Mouse (Mus musculus) hindbrain, embryonic 12.5 days (tissue): ENCODE measurements around the gene Stau1. TPM values are rescaled to one million over a fixed set of nuclear protein-coding genes. Genes with fewer than 3 reads are reported as not detected.

Source experiments
- ATAC-seq: fragments of 200-750 bp; cut with Nextera tagmentation; 2 replicates; pipeline ENCODE4 v1.8.0; 2017; ENCODE audit warnings: moderate TSS enrichment; ENCODE audit not compliant: low FRiP score
- H3K27ac ChIP-seq: fragments of 300-500 bp; sonication (generic); 2 replicates; pipeline ENCODE4 v1.5.1; 2016; ENCODE audit warnings: mild to moderate bottlenecking
- H3K27me3 ChIP-seq: fragments of 300-500 bp; sonication (generic); 2 replicates; pipeline ENCODE4 v1.6.1; 2016; ENCODE audit warnings: mild to moderate bottlenecking
- H3K36me3 ChIP-seq: fragments of 300-500 bp; sonication (generic); 2 replicates; pipeline ENCODE4 v1.6.1; 2016; ENCODE audit warnings: mild to moderate bottlenecking
- H3K4me1 ChIP-seq: fragments of 300-500 bp; sonication (generic); 2 replicates; pipeline ENCODE4 v1.6.1; 2016
- H3K4me2 ChIP-seq: fragments of 300-500 bp; sonication (generic); replicated peaks from 2 replicates; pipeline ENCODE4 v1.6.1; 2016; ENCODE audit warnings: mild to moderate bottlenecking
- H3K4me3 ChIP-seq: fragments of 300-500 bp; sonication (generic); 2 replicates; pipeline ENCODE4 v1.5.1; 2016; ENCODE audit warnings: mild to moderate bottlenecking
- H3K9ac ChIP-seq: fragments of 300-500 bp; sonication (generic); 2 replicates; pipeline ENCODE4 v1.6.1; 2016; ENCODE audit warnings: mild to moderate bottlenecking, moderate library complexity
- H3K9me3 ChIP-seq: fragments of 300-500 bp; sonication (generic); replicated peaks from 2 replicates; pipeline ENCODE4 v1.6.1; 2016; ENCODE audit warnings: mild to moderate bottlenecking
- WGBS: fragments of 180-500 bp; shearing (Covaris S2); methylation state at CpG from one replicate; pipeline ENCODE4 v1.1.7; 2016; 5-methylcytosine and 5-hydroxymethylcytosine counted together
- polyA plus RNA-seq: library from polyadenylated mRNA; unstranded; fragments of >200 nt; fragmentation: Nextera tagmentation; extraction: Ambion mirVana; gene quantifications from 2 replicates; pipeline ENCODE4 v1.2.1, GENCODE M21; 2016

Stau1 gene
- polyA plus RNA-seq, 1 experiment from 2014 or later: 115 TPM

DNA sequence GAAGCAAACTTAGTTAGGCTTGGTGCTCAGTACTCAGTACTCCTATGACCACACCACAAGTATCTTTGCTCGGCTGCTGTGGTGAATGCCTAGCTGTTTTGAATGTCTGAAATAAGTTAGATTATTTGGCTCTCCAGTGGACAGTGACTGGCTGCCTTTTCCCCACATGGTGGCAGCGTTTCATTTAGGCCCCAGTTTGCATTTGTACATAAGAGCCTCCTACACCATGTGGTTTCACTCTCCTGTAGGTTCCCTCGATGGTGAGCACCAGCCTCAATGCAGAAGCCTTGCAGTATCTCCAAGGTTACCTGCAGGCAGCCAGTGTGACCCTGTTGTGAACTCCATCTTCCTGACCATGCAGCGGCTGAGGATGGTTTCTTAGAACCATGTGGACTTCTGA is 50.6 kb downstream of the Stau1 start:
- no peak for ATAC-seq
- H3K27me3 ChIP-seq: no peaks in the 10 kb centered on the region
- no peak overlapping the region for H3K4me2 ChIP-seq
- H3K9ac ChIP-seq: no peak overlapping the region
- WGBS: 69% methylated on average over 4 of the region's 4 CpGs
- H3K27ac ChIP-seq: no peak overlapping the region
- H3K4me3 ChIP-seq: no peak overlapping the region
- peaks cover 92% of the 10 kb centered on the region for H3K36me3 ChIP-seq
- H3K9me3 ChIP-seq: no peaks in the 10 kb centered on the region
- no peaks in the 10 kb centered on the region for H3K4me1 ChIP-seq

- no peak overlapping the region for H3K4me3 ChIP-seq
- H3K4me1 ChIP-seq: no peaks in the 10 kb centered on the region
- 83% methylated on average over 1 of the region's 1 CpGs for WGBS
- H3K9me3 ChIP-seq: no peaks in the 10 kb centered on the region
- no peak overlapping the region for H3K27ac ChIP-seq
- H3K9ac ChIP-seq: no peak overlapping the region
- peaks cover 87% of the 10 kb centered on the region for H3K36me3 ChIP-seq
- no peak overlapping the region for H3K4me2 ChIP-seq
- ATAC-seq: no peak
- H3K27me3 ChIP-seq: no peaks in the 10 kb centered on the region
Observed at GRCm38 (mm10) chr2:166944346-166944745, 51.8 kb downstream of the Stau1 start.

DNA sequence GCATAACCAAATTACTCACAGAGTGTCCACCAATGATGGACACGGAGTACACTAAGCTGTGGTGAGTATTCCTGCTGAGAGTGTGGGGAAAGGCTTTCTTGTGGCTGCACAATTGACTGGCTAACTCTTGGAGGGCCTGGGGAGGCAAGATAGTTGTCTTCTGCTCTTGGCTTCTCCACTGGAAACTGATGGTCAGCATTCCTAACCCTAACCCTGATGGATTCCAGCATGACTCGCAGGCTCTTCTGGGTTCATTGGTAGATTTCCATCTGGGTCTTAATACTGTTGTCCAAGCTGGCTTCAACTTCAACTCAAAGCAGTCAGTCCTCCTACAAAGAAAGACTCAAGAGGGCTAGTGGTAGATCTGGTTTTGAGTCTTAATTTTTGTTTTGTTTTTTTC is 53.0 kb downstream of the Stau1 start:
- ATAC-seq: no peak
- H3K36me3 ChIP-seq: peaks cover 87% of the 10 kb centered on the region
- 83% methylated on average over 2 of the region's 2 CpGs for WGBS

GRCm38 (mm10) chr2:166936166-166936565 is 59.9 kb downstream of the Stau1 start:
- no peak overlapping the region for H3K4me2 ChIP-seq
- no peaks in the 10 kb centered on the region for H3K9me3 ChIP-seq
- H3K36me3 ChIP-seq: peaks cover 84% of the 10 kb centered on the region
- ATAC-seq: no peak
- WGBS: 96% methylated on average over 2 of the region's 2 CpGs
- H3K27ac ChIP-seq: no peak overlapping the region
- no peaks in the 10 kb centered on the region for H3K27me3 ChIP-seq
- no peaks in the 10 kb centered on the region for H3K4me1 ChIP-seq
- no peak overlapping the region for H3K4me3 ChIP-seq
- no peak overlapping the region for H3K9ac ChIP-seq

More for the DNA sequence above, 53.0 kb downstream of the Stau1 start:
- H3K9ac ChIP-seq: no peak overlapping the region
- no peak overlapping the region for H3K4me2 ChIP-seq
- no peaks in the 10 kb centered on the region for H3K4me1 ChIP-seq
- H3K9me3 ChIP-seq: no peaks in the 10 kb centered on the region
- H3K4me3 ChIP-seq: no peak overlapping the region
- H3K27ac ChIP-seq: no peak overlapping the region
- no peaks in the 10 kb centered on the region for H3K27me3 ChIP-seq

GRCm38 (mm10) chr2:166935582-166935981 is 60.5 kb downstream of the Stau1 start:
- Histone ChIP-seq H3K9ac (no peak overlapping the region), H3K4me2 (no peak overlapping the region), H3K4me1 (no peaks in the 10 kb centered on the region), H3K27ac (no peak overlapping the region), H3K9me3 (no peaks in the 10 kb centered on the region), H3K27me3 (no peaks in the 10 kb centered on the region), H3K4me3 (no peak overlapping the region), H3K36me3 (peaks cover 84% of the 10 kb centered on the region)
- ATAC-seq: no peak
- WGBS: 93% methylated on average over 7 of the region's 7 CpGs

- Histone ChIP-seq H3K4me1 (no peaks in the 10 kb centered on the region), H3K9me3 (no peaks in the 10 kb centered on the region), H3K27me3 (no peaks in the 10 kb centered on the region), H3K9ac (no peak overlapping the region), H3K4me2 (no peak overlapping the region), H3K36me3 (peaks cover 85% of the 10 kb centered on the region), H3K4me3 (no peak overlapping the region), H3K27ac (no peak overlapping the region)
- 68% methylated on average over 5 of the region's 5 CpGs for WGBS
- ATAC-seq: no peak
Observed at GRCm38 (mm10) chr2:166934416-166934815, 61.7 kb downstream of the Stau1 start.

- 95% methylated on average over 6 of the region's 6 CpGs for WGBS
- Histone ChIP-seq H3K9me3 (no peaks in the 10 kb centered on the region), H3K4me2 (no peak overlapping the region), H3K27ac (no peak overlapping the region), H3K9ac (no peak overlapping the region), H3K4me3 (no peak overlapping the region), H3K36me3 (peaks cover 85% of the 10 kb centered on the region), H3K4me1 (no peaks in the 10 kb centered on the region), H3K27me3 (no peaks in the 10 kb centered on the region)
- ATAC-seq: no peak
Observed at GRCm38 (mm10) chr2:166933943-166934342, 62.2 kb downstream of the Stau1 start.

GRCm38 (mm10) chr2:166923971-166924370 is 72.1 kb downstream of the Stau1 start:
- no peak for ATAC-seq

DNA sequence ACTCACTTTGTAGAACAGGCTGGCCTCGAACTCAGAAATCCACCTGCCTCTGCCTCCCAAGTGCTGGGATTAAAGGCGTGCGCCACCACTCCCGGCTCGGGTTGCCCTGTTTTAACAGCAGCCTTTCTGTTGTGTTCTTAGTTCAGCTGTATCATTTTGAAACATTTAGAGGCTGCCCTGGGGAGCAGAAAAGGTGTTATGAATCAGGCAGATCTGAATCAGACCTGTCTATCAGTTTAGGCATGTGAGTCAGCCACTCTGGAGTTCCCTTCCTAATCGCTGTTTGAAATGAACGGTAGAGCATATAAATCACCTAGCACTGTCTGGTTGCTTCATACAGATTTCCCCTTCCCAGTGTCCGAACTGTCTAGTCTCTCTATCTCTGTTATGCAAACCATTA is 85.6 kb downstream of the Stau1 start:
- Histone ChIP-seq H3K27me3 (no peaks in the 10 kb centered on the region), H3K4me3 (no peak overlapping the region), H3K4me1 (peaks cover 9% of the 10 kb centered on the region), H3K27ac (no peak overlapping the region), H3K9me3 (no peaks in the 10 kb centered on the region), H3K9ac (no peak overlapping the region), H3K4me2 (no peak overlapping the region), H3K36me3 (0 out of 2 replicates have a peak, but pooled peaks cover 6% of the 10 kb centered on the region)
- WGBS: 95% methylated on average over 8 of the region's 8 CpGs
- no peak for ATAC-seq

More at GRCm38 (mm10) chr2:166923971-166924370, 72.1 kb downstream of the Stau1 start:
- Histone ChIP-seq H3K27me3 (no peaks in the 10 kb centered on the region), H3K36me3 (peaks cover 71% of the 10 kb centered on the region), H3K4me3 (no peak overlapping the region), H3K9me3 (no peaks in the 10 kb centered on the region), H3K27ac (no peak overlapping the region), H3K4me2 (no peak overlapping the region), H3K9ac (no peak overlapping the region), H3K4me1 (no peaks in the 10 kb centered on the region)
- WGBS: 87% methylated on average over 2 of the region's 2 CpGs

DNA sequence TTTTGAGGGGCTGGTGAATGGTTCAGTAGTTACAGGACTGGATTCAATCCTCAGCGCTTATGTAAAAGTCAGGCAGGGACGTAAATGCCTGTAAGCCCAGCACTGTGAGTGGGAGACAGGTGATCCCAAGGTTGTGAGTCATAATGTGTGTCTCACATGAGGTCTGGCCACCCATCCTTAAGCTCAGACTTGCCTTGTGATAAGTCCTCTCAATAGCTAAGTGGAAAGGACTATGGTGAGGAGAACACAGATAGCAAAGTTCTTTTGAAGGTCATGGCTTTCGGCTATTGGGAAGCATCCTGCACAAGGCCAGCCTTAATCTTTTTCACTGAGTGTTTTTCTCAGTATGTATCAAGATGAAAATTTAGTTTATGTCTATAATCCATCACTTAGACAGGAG is 86.4 kb downstream of the Stau1 start:
- H3K9me3 ChIP-seq: no peaks in the 10 kb centered on the region
- no peak for ATAC-seq
- peaks cover 12% of the 10 kb centered on the region for H3K4me1 ChIP-seq
- 98% methylated on average over 3 of the region's 3 CpGs for WGBS
- 0 out of 2 replicates have a peak, but pooled peaks cover 6% of the 10 kb centered on the region for H3K36me3 ChIP-seq
- H3K27ac ChIP-seq: no peak overlapping the region
- no peak overlapping the region for H3K4me3 ChIP-seq
- no peaks in the 10 kb centered on the region for H3K27me3 ChIP-seq
- no peak overlapping the region for H3K4me2 ChIP-seq
- H3K9ac ChIP-seq: no peak overlapping the region

DNA sequence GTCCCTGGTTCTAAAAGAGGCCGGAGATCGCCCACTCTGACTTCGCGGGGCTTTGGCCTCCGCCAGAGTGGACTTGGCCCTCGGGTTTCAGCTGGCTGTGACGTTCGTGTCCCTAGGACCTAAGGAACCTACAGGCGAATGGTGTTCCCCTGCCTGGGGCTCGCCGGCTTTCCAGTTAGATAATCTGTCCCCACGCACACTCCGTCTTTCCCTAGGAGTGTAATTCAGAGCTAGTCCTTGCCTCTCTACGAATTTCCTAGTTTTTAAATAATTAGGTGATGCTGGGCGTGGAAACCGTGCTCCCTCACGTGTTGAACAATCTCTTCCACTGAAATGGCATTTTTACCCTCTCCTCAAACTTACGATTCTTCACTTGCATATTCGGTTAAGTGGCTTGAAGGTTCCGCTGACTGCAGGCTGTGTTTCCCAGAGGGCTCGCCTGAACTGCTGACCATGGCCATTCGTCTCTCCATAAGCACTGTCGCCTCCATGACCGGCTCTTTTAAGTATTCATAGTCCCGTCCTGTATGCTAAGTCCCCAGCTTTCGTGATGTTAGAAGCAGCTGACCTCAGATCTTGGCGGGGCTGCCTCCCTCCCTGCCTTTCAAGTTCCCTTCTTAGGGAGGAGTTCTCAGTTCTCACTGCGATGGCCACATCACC is 89.4 kb downstream of the Stau1 start:
- Histone ChIP-seq H3K9me3 (no peaks in the 10 kb centered on the region), H3K4me1 (peaks cover 12% of the 10 kb centered on the region), H3K9ac (peak overlapping the region; percentile 85), H3K36me3 (0 out of 2 replicates have a peak, but pooled peaks cover 6% of the 10 kb centered on the region), H3K4me3 (peak overlapping the region; percentile 90), H3K4me2 (peak overlapping the region; percentile 84), H3K27me3 (no peaks in the 10 kb centered on the region), H3K27ac (peak overlapping the region; percentile 98)
- ATAC-seq: no peak; the same call in 1 of the 2 replicates
- WGBS: under 1% methylated on average over 28 of the region's 28 CpGs

DNA sequence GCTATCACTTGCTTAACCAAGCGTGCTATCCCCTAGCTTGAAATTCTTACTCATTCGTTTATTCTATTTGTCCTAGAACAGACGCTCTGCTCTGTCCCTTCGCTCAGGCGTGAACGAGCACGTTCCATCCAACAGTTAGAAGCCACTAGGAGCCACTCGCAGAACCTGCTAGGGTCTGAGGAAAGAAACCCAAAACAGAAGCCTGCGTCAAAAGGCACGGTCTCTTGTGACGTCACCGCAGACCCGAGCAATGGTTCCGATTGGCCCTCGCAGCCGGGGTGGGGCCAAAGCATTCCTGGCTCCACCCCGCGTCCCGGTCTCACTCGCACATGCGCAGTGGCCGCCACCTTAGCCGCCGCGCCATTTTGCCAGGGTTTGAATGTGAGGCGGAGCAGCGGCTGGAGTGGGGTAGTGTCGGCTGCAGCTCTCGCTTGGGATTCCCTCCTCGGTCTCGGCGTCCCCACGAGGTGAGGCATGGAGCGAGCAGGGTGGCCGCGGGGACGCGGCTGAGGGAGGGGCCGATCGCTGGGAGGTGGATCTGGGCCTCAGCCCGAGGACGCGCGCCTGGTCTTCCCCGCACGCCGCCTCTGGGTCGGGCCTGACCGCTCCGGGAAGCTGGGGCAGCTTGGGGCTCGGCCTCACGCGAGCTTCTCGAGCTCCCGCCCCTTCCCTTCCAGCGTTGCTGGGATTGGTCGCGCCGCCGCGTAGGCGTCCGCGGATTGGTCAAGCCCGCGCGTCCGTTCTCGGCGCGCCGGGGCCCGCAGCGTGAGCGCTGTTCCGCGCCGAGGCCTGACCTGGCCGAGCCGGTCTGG is 90.2 kb downstream of the Stau1 start, which contains the start of gene Cse1l:
Gene Cse1l, plus strand, starts transcription at position 330 of the 812 bp plus-strand sequence.
- peak within 1 kb of the TSS; percentile 85 for H3K9ac ChIP-seq
- H3K4me2 ChIP-seq: peak within 1 kb of the TSS; percentile 84
- H3K4me3 ChIP-seq: peak within 1 kb of the TSS; percentile 90
- WGBS: under 1% methylated on average over 80 of the region's 80 CpGs
- H3K9me3 ChIP-seq: no peaks in the 10 kb centered on the region
- 0 out of 2 replicates have a peak, but pooled peaks cover 6% of the 10 kb centered on the region for H3K36me3 ChIP-seq
- no peaks in the 10 kb centered on the region for H3K27me3 ChIP-seq
- peak; percentile 97 for ATAC-seq
- H3K27ac ChIP-seq: peak within 1 kb of the TSS; percentile 98
- H3K4me1 ChIP-seq: peaks cover 12% of the 10 kb centered on the region
